Mouse (Mus musculus): Measurements from ENCODE around the gene Mrpl12.

The Mrpl12 gene

GRCm38 (mm10) chr11:120484265-120484981 lies at the start of gene Mrpl12:
Mrpl12 (plus strand) TSS chr11:120484613.
- in situ Hi-C loops (cut with MboI; ENCODE audit: unreplicated experiment in 2 of 2), result loop anchor here (10.0 kb wide), 1 partner anchor 290 kb away; no protein-coding TSS in a partner anchor

DNA sequence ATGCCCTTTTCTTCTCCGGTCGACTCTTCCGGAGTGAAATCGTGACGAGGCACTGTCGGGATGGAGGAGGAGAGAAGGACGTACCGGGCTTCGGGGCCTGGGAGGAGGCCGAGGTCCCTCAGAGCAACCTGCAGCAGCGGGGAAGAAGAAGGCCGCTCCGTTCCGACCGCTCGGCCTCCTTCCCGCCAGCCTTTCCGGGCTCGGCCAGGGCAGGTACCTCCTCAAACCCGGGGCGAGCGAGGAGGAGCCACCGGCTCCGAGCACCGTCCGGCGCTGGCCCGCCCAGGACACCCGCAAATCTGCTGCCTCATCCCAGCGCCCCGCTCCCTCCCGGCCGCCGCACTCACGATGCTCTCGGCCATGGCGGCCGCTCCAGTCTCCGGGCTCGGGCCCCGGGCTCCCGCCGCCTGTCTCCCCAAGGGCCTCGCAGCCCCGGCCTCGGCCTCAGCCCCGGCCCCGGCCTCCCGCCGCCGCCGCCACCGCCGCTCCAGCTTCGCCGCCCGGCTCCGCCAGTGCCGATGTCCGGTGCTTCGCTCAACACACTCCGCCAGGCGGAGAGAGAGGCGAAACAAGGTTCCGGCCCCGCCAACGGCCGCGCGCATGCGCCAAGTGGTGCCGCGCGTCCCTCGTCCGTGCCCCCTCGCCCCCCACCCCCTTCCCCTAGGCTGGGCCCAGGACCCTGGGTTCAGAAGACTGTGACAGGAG lies 47.1 kb upstream of the Mrpl12 start, which contains the start of gene Nploc4:
Gene Nploc4, minus strand, starts transcription at position 557 of the 705 bp plus-strand sequence.
- in situ Hi-C loops (cut with MboI; ENCODE audit: unreplicated experiment in 2 of 2), result no loop called here

DNA sequence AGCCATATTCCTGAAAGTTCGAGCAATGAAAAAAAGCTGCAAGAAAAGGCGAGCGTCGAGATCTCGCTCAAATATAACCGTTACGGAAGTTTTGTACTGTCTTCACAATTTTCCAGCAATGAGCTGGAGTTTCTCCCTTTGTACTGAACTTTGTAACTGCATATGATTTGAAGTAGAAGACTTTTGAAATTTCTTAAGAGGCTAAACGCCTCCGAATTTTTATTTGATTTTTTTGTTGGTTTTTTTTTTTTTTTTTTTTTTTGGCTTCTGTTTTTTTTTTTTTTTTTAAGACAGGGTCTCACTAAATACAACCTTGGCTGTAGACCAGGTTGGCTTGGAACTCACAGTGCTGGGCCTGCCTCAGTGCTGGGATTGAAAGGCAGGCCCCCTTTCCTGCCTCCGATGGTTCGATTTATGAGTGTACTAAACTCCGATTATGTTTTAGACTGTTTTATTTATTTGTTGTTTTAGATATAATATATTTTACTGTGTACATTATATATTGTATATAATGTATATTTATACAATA lies 46.5 kb upstream of the Mrpl12 start:
- in situ Hi-C loops (cut with MboI; ENCODE audit: unreplicated experiment in 2 of 2), result no loop called here

GRCm38 (mm10) chr11:120442344-120442743 lies 42.1 kb upstream of the Mrpl12 start, which contains the start of gene Tspan10:
Tspan10 (plus strand) TSS chr11:120442644.
- in situ Hi-C loops (cut with MboI; ENCODE audit: unreplicated experiment in 2 of 2), result no loop called here

- in situ Hi-C loops (cut with MboI; ENCODE audit: unreplicated experiment in 2 of 2), result no loop called here
Measured at GRCm38 (mm10) chr11:120442765-120443280, 41.6 kb upstream of the Mrpl12 start.

DNA sequence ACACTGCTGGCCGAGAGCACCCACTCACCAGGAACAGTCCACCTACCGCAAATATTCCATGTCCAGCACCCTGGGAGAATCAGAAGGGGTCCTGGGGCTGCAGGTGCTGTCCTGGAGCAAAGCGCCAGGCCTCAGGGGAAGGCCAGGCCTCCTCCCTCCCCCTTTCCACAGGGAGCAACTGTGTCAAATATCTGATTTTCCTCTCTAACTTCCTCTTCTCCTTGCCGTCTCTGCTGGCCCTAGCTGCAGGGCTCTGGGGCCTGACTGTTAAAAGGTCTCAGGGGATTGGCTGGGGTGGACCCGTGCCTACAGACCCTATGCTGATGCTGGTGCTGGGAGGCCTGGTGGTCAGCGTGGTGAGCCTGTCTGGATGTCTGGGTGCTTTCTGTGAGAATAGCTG lies 40.3 kb upstream of the Mrpl12 start:
- in situ Hi-C loops (cut with MboI; ENCODE audit: unreplicated experiment in 2 of 2), result no loop called here

GRCm38 (mm10) chr11:120445475-120445874 lies 38.9 kb upstream of the Mrpl12 start:
- in situ Hi-C loops (cut with MboI; ENCODE audit: unreplicated experiment in 2 of 2), result no loop called here

DNA sequence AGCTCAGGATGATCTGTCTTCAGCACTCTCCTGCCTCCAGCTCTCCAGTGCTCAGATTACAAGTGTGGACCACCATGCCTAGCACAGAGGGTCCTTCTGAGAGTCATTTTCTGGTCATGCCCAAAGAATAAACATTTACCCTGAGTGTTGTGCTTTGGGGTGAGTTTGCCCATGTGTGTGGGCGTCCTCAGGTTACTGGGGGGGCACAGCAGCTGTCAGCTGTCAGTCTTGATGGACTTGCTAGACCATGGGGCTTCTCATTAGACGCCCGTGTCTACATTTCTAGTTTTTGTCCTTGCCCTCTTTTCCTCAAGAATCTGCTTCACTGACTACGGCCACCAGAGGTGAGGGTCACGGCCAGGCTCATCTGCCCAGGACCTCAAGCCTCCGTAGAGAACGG lies 37.2 kb upstream of the Mrpl12 start:
- in situ Hi-C loops (cut with MboI; ENCODE audit: unreplicated experiment in 2 of 2), result no loop called here

DNA sequence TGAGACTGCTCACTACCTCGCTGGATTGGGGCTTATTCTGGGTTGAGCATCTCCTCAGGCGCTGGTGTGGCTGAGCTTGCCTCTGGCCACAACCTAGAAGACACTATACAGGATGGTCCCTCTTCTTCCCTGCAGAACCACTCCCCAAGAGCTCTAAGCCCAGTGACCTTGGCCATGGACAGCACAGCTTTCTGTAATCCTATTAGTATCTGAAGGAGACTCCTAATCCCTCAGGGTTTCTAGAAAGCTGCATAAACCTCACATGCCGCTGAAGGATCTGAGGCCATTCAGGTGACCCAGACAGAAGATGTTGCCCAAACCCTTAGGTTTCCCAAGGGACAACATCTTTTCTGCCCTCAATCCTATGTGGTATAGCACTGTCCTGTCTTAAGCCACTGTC lies 32.2 kb upstream of the Mrpl12 start:
- in situ Hi-C loops (cut with MboI; ENCODE audit: unreplicated experiment in 2 of 2), result no loop called here

DNA sequence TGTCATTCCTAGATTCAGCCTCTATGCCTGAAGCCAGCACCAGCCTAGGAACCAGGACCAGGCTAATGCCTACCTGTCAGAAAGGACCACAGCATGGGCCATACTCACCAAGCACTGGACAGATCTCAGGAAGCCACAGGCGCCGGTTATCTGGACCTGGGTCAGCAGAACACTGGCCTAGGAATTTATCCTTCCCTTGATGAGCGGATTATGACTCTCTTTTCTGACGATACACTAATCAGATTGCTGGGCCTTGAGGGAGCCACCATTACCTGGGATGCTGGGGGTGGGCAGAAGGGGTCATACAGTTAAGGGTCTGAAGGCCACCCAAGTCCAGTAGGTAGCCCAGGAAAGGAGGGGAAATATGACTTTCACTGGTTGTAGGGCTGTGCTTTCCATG lies 31.1 kb upstream of the Mrpl12 start, which contains the start of gene Pde6g:
Gene Pde6g, minus strand, starts transcription at position 195 of the 400 bp plus-strand sequence.
- in situ Hi-C loops (cut with MboI; ENCODE audit: unreplicated experiment in 2 of 2), result no loop called here

- in situ Hi-C loops (cut with MboI; ENCODE audit: unreplicated experiment in 2 of 2), result no loop called here
Measured at GRCm38 (mm10) chr11:120454965-120455364, 29.4 kb upstream of the Mrpl12 start.

DNA sequence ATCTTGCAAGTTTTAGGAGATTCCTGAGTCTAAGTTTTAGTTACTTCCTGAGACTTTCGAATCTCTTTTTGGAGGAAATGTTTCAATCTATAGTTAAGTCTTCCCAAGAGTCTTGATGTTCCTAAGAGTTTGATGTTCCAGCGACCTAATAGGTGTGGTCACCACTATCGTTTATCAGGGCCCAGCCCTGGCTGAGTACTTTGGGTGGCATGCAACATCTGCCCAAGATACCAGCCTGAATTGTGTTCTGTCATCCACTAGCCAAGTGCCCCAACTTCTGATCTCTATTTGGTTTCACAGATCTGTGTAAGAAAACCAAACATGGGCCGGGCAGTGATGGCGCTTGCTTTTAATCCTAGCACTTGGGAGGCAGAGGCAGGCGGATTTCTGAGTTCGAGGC lies 29.0 kb upstream of the Mrpl12 start:
- in situ Hi-C loops (cut with MboI; ENCODE audit: unreplicated experiment in 2 of 2), result no loop called here

- in situ Hi-C loops (cut with MboI; ENCODE audit: unreplicated experiment in 2 of 2), result no loop called here
Measured at GRCm38 (mm10) chr11:120457370-120457769, 27.0 kb upstream of the Mrpl12 start.

- in situ Hi-C loops (cut with MboI; ENCODE audit: unreplicated experiment in 2 of 2), result no loop called here
Measured at GRCm38 (mm10) chr11:120457772-120458751, 26.4 kb upstream of the Mrpl12 start, which contains the start of the genes Oxld1 and Ccdc137. Oxld1 (minus strand) TSS chr11:120458068. Ccdc137 (plus strand) TSS chr11:120458115.

GRCm38 (mm10) chr11:120458847-120459597 lies 25.4 kb upstream of the Mrpl12 start:
- in situ Hi-C loops (cut with MboI; ENCODE audit: unreplicated experiment in 2 of 2), result no loop called here

GRCm38 (mm10) chr11:120463536-120463935 lies 20.9 kb upstream of the Mrpl12 start:
- in situ Hi-C loops (cut with MboI; ENCODE audit: unreplicated experiment in 2 of 2), result no loop called here

- in situ Hi-C loops (cut with MboI; ENCODE audit: unreplicated experiment in 2 of 2), result no loop called here
Measured at GRCm38 (mm10) chr11:120464365-120464764, 20.0 kb upstream of the Mrpl12 start.

DNA sequence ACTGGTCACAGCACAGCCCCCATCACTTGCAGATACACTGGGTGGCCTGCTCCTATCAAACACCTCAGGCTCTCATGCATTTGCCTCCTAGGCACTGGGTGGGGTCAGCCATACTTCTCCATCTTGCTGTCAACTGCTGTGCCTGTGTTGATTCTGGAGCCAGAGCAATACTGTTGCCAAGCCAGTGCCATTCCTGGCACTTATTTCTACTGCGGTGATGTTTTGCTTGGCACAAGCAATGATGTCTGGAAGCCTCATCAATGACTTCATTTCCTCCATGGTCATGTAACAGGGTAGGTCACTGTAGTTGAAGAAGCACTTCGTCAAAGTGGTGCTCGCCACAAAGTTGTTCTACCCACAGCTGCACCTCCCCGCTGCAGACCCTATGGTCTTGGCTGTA lies 18.9 kb upstream of the Mrpl12 start:
- in situ Hi-C loops (cut with MboI; ENCODE audit: unreplicated experiment in 2 of 2), result no loop called here

DNA sequence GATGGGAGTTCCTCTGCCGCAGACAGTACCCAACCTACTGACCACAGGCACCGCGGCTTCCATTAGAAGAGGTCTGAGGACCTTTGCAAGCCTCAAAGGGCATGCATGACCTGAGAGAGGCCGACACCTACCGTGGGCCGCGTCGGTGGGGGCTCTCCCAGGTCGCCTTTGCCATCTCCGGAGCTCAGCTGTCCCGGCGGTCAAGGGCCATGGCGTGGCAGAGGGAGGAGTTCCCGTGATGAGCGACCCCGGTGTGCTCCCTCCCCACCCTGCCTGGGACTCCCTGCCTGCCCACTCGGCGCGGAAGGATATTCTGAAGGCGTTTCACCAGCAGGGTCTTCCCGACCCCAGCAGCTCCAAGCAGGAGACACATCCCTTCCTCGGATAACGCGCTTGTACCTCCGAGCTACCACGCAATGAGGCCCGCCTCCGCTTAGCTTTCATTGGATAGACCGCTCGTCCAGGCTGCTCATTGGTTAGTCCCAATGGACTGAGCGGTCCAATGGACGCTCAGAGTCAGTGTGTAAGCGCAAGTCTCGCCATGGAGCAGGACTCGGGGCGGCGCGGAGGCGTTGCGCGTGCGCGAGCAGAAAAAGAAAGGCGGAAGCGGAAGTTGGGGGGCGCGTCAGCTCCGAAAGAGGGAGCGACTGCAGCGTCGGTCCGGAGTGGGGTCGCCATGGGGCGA lies 17.2 kb upstream of the Mrpl12 start, which contains the start of gene Arl16:
Gene Arl16, minus strand, starts transcription at position 557 of the 685 bp plus-strand sequence.
- in situ Hi-C loops (cut with MboI; ENCODE audit: unreplicated experiment in 2 of 2), result no loop called here
